Mouse (Mus musculus): ENCODE data around the gene Snw1. TPM values are rescaled to one million over a fixed set of nuclear protein-coding genes. Genes with fewer than 3 reads are reported as not detected.
"Not testable (repeated sequence)": the region's sequence is repeated elsewhere in the genome, so short reads cannot be mapped to it uniquely, and the experiment has no call there.

Snw1 gene
- total RNA-seq (2014; fragmentation: Nextera tagmentation) (70.0 and 74.3 TPM in 2 replicates), total RNA-seq (2017) (174 and 201 TPM in 2 replicates)

DNA sequence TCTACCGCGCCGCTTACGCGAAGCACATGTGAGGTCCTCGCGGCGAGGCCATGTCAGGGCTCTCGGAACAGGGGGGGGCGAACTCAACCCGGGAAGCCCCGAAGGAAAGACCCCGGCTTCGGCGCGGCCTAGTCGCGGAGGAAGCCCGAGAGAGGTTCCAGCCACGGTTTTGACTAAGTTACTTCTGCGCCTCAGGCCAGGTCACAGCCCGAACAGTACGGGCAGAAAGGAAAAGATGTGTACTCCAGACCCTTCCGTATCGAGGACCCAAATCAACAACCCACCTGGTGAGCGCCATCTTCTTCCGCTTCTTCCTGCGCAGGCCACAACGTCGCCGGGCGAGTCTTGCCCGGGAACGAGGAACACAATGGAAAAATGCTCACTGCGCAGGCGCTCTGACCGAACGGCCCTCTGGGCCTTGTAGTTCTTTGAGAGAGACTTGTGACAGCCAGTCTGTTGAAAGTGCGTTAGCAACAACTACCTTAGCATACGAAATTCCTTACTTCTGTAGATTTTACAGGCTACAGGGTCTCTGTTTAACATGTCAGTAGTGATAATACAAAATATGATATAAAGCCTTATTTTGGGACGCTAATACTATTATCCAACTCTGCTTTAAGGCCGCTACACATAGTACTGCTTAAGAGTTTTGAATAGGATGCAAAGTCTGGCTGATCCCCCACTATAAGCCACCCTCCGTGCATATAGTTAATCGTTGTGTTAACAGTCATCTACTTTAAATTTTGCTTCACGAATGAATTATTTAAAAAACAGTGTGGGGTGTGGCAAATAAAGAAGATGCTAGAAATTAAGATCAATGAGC lies at the start of gene Snw1:
TSS of gene Snw1 (minus strand) at position 311 of the 823 bp plus-strand sequence.
- ATAC-seq (replicated peaks; ENCODE audit: poor library complexity, severe bottlenecking) = peak; percentile 81

GRCm38 (mm10) chr12:87519616-87520015 lies 47.5 kb upstream of the Snw1 start:
- not testable (repeated sequence) for ATAC-seq (replicated peaks; ENCODE audit: poor library complexity, severe bottlenecking)

DNA sequence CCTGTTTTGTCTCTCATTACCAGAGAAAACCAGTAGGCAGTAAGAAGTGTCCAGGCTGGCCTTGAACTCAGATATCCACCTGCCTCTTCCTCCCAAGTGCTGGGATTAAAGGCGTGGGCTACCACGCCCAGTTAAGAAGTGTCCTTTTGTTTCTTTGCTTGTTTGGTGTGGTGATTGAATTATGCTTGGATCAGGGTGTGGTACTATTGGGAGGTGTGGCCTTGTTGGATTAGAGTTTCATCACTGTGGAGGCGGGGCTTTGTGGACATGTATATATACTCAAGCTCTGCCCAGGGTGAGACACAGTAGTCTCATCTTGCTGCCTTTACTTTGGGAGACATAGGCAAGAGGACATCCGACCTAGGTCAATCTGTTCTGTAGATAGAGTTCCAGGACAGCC lies 41.9 kb upstream of the Snw1 start, which contains the start of gene Gm8300:
TSS of gene Gm8300 (plus strand) at position 301 of the 400 bp plus-strand sequence.
- not testable (repeated sequence) for ATAC-seq (replicated peaks; ENCODE audit: poor library complexity, severe bottlenecking)

GRCm38 (mm10) chr12:87494421-87494820 lies 22.3 kb upstream of the Snw1 start, which contains the start of gene Gm5788:
Gene Gm5788 (plus strand): TSS chr12:87494721.
- not testable (repeated sequence) for ATAC-seq (replicated peaks; ENCODE audit: poor library complexity, severe bottlenecking)

GRCm38 (mm10) chr12:87488683-87489082 lies 16.6 kb upstream of the Snw1 start:
- ATAC-seq (replicated peaks; ENCODE audit: poor library complexity, severe bottlenecking) = peak; percentile 94

- not testable (repeated sequence) for ATAC-seq (replicated peaks; ENCODE audit: poor library complexity, severe bottlenecking)
Observed at GRCm38 (mm10) chr12:87482482-87482881, 10.4 kb upstream of the Snw1 start.

- ATAC-seq (replicated peaks; ENCODE audit: poor library complexity, severe bottlenecking) = no peak
Observed at GRCm38 (mm10) chr12:87474756-87475155, 2.7 kb upstream of the Snw1 start.

DNA sequence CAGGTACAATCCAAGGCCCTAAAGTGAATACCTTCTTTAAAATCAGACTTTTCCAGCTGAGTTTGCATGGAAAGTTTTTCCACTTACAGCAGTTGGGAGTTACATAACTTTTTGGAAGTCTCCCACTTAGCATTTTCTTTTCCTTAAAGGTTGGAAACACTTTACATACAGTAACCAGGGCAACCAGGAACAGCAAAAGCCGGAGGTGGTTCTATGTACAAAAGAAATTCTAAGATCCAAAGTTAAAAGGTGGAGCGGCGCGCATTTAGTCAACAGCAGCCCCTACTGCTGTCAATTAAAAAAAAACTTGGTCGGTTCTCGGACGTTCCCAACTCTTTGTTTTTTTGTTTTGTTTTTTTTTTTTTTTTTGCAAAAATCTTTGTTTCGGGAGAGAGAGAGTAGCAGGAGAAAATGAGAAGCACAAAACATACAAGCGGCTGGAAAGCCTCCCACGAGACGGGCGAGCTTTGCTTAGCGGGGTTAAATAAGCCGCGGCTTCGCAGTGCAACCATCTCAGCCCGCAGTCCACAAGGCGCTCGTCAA lies 582 bp downstream of the Snw1 start:
- ATAC-seq (replicated peaks; ENCODE audit: poor library complexity, severe bottlenecking) = no peak

- peak; percentile 54 for ATAC-seq (replicated peaks; ENCODE audit: poor library complexity, severe bottlenecking)
Observed at GRCm38 (mm10) chr12:87470263-87471136, 1.6 kb downstream of the Snw1 start.

DNA sequence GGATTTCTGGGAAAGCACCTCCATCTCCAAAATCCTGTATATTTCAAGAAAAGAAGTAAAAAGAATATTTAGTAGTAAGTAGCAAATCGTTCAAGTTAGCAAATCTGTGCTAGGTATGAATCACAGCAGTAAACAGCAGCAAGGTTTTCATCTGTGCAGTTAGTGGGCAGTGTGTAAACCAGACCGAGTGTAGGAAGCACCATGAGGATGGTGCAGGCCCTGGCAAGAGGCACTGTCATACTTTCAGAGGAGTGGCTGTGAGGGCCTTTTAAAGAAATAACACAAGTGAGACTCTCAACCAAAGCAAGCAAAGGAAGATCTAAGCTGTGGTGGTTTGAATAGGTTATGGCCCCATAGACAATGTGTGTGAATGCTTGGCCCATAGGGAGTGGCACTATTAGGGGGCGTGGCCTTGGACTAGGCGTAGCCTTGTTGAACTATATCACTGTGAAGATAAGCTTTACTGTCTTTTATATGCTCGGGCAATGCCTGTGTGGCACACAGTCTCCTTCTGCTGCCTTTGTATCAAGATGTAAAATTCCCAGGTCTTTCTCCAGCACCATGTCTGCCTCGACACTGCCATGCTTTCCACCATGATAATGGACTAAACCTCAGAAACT lies 7.3 kb downstream of the Snw1 start:
- no peak for ATAC-seq (replicated peaks; ENCODE audit: poor library complexity, severe bottlenecking)

GRCm38 (mm10) chr12:87449456-87449855 lies 22.6 kb downstream of the Snw1 start:
- ATAC-seq (replicated peaks; ENCODE audit: poor library complexity, severe bottlenecking) = no peak

GRCm38 (mm10) chr12:87444211-87444610 lies 27.9 kb downstream of the Snw1 start:
- no peak for ATAC-seq (replicated peaks; ENCODE audit: poor library complexity, severe bottlenecking)

- peak; percentile 92 for ATAC-seq (replicated peaks; ENCODE audit: poor library complexity, severe bottlenecking)
Observed at GRCm38 (mm10) chr12:87443700-87444122, 28.4 kb downstream of the Snw1 start, which contains the start of the genes Slirp and Alkbh1. Gene Slirp (plus strand): TSS chr12:87443896. Gene Alkbh1 (minus strand): TSS chr12:87444017.

DNA sequence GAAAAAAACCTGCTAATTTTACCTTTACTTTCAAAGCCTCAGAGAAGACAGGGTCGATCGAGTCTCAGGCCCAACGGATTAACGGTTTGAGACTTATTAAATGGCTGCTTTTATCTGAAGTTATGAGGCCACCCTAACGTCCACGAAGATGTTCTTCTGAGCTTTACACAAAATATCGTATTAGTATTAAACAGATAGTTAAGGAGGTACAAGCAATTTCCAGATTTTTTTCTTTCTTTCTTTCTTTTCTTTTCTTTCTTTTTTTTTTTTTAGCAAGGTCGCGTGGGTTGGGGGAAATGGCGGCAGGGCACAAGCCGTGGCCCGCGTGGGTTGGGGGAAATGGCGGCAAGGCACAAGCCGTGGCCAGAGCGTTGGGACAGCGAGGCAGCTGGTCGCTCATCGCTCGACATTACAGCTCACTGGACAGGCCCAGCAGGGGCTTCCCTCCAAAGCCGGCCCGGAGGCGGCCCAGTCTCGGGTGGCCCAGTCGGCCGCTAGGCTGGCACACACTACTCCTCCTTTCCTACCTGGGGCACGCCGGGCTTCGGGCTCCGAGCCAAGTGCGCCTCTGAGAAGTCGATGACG lies 28.9 kb downstream of the Snw1 start:
- ATAC-seq (replicated peaks; ENCODE audit: poor library complexity, severe bottlenecking) = peak; percentile 60

- peak; percentile 19; the same call in 1 of the 2 replicates for ATAC-seq (replicated peaks; ENCODE audit: poor library complexity, severe bottlenecking)
Observed at GRCm38 (mm10) chr12:87442177-87443114, 29.6 kb downstream of the Snw1 start.

DNA sequence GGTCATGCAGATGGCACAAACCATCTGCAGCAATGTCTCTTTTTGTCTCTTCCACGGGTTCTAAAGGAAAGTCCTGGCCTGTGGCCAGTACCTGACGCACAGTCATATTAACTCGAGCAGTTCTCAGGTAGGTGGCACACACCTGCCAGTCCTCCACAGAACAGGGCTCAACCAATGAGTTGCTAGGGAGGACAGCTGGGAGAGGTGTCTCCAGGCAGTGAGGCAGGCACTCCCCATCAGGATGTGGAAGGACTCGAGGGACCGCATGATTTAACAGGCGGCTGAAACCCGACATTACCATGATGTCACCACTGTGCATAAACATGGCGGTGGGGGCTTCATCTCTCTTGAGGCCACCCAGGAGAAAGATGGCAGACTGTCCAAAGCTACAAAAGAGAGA lies 43.2 kb downstream of the Snw1 start:
- no peak for ATAC-seq (replicated peaks; ENCODE audit: poor library complexity, severe bottlenecking)

DNA sequence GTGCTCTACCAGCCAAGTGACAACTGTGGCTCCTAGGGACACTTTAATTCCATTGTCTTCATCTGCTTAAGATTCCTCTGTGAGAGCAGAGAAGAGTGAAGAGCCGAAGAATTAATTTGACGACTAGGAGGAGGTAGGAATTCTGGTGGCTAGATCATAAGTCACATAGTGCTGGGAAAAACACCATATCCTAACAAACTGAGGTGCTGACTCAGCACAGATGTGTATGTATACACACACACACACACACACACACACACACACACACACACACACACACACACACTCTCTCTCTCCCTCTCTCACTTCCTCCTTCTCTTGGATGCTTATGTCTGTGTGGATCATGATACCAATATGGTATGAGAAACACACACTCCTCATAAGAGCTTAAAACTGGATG lies 43.8 kb downstream of the Snw1 start:
- peak; percentile 26; the same call in 1 of the 2 replicates for ATAC-seq (replicated peaks; ENCODE audit: poor library complexity, severe bottlenecking)

DNA sequence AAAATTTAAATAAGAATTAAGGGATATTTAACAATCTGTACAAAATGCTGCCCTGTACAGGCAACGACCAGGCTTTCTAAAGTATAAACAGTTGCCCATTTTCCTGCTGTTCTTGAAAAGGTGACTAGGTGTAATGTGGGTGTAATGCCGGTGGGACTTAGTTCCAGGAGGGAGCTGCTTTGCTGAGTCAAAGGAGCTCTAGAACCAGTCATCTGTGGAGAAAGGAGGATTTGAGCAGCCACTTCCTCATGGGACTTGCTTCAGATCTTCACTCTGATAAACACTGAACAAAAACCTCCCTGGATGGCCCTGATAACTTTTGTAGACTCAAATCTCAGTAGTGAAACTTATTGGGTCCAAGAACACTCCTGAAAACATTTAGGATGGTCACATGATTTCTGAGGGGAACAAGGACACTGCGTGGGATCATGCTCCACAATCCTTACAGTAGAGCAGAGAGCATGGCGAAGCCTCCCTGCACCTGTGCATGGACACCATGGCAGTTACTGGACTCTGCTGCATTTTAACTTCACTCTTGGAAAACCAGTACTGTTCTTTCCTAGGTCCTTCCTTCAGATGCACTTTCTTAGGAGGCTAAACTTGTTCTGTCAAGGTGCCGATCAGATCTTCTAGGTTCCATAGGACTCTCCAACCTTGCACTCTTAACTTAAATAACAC lies 45.6 kb downstream of the Snw1 start:
- ATAC-seq (replicated peaks; ENCODE audit: poor library complexity, severe bottlenecking) = no peak

All from granulocyte monocyte progenitor cell, adult 5-6 weeks (primary cell).